Mouse (Mus musculus) bone marrow macrophage, adult 2 months (primary cell): ENCODE measurements around the gene 4930558K02Rik.

ENCODE experiments used
- CTCF ChIP-seq: IDR thresholded peaks from 2 replicates; pipeline ENCODE4 v1.5.1; 2012; ENCODE audit warnings: low read depth, mild to moderate bottlenecking, low read length, moderate library complexity
- POLR2A ChIP-seq: IDR thresholded peaks from 2 replicates; pipeline ENCODE4 v1.6.1; 2012; ENCODE audit warnings: mild to moderate bottlenecking, low read depth, low read length, borderline replicate concordance

GRCm38 (mm10) chr1:161998781-161999180 is 19.3 kb upstream of the 4930558K02Rik start:
- TF ChIP-seq CTCF (no peak), POLR2A (no peak)
